34 mouse cellular contexts compared by ENCODE assay signal in the genomic region with DNA sequence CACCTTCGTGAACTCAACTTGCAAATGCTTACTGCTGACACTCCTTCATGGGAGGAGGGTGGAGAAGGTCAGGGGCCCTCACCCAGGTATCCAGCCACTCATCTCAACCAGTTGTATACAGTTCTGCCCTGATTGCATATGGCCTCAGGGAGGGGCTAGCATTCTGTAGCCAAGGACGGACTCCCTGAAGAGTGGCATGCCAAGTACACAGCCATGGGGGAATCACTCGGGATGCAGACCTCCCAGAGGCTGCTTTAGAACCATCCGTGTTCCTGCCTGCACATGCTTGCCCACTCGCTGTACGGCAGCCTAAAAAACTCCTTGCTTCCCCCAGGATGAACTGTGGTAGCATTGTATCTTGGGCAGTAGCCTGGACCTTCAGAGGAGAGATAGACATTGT. TPM values are rescaled to one million over a fixed set of nuclear protein-coding genes. Genes with fewer than 3 reads are reported as not detected.
"Had no signal": no experiment of that assay in that cellular context is flagged by ENCODE, and none has a peak within 500 bp of the region (broad histone marks: within the 10 kb centered on the region; RNA-seq: fewer than 3 reads in every experiment).

No protein-coding gene starts in this region.

- ATAC-seq: liver, embryonic 12.5 days; liver, postnatal 0 days; lung, postnatal 0 days; midbrain, embryonic 13.5 days; midbrain, embryonic 15.5 days; midbrain, embryonic 16.5 days had no signal

- H3K27me3 ChIP-seq: limb, embryonic 13.5 days; limb, embryonic 15.5 days; liver, embryonic 12.5 days; liver, embryonic 15.5 days; lung, embryonic 15.5 days; midbrain, embryonic 12.5 days; midbrain, embryonic 13.5 days; midbrain, embryonic 15.5 days; neural tube, embryonic 12.5 days had no signal

- H3K9me3 ChIP-seq: limb, embryonic 10.5 days; limb, embryonic 12.5 days; limb, embryonic 13.5 days; limb, embryonic 15.5 days; liver, embryonic 12.5 days; liver, embryonic 15.5 days; lung, embryonic 15.5 days; megakaryocyte, embryonic 14.5 days; midbrain, embryonic 10.5 days; midbrain, embryonic 12.5 days; midbrain, embryonic 13.5 days; midbrain, embryonic 15.5 days; neural tube, embryonic 12.5 days had no signal

- DNase-seq: left cerebral cortex, postnatal 4 days; liver, postnatal 0 days; lung, adult 18-20 months; lung, adult 2 months; lung, embryonic 14.5 days; lung, postnatal 10 days; lung, postnatal 14 days; lung, postnatal 36 days; lung, postnatal 4 days; midbrain, embryonic 14.5 days had no signal

- H3K36me3 ChIP-seq: limb, embryonic 10.5 days; limb, embryonic 12.5 days; limb, embryonic 13.5 days; limb, embryonic 15.5 days; liver, embryonic 12.5 days; liver, embryonic 15.5 days; lung, embryonic 15.5 days; midbrain, embryonic 10.5 days; midbrain, embryonic 12.5 days; midbrain, embryonic 13.5 days; midbrain, embryonic 15.5 days; neural tube, embryonic 12.5 days had no signal

- H3K27ac ChIP-seq: limb, embryonic 10.5 days; limb, embryonic 12.5 days; limb, embryonic 13.5 days; limb, embryonic 15.5 days; liver, embryonic 12.5 days; liver, embryonic 14.5 days; liver, embryonic 15.5 days; lung, embryonic 15.5 days; macrophage; midbrain, embryonic 10.5 days; midbrain, embryonic 12.5 days; midbrain, embryonic 13.5 days; midbrain, embryonic 15.5 days; neural tube, embryonic 12.5 days had no signal

- H3K4me1 ChIP-seq: limb, embryonic 10.5 days; limb, embryonic 12.5 days; limb, embryonic 13.5 days; limb, embryonic 15.5 days; lung, embryonic 15.5 days; megakaryocyte, embryonic 14.5 days; midbrain, embryonic 10.5 days; midbrain, embryonic 12.5 days; midbrain, embryonic 13.5 days; midbrain, embryonic 15.5 days; neural tube, embryonic 12.5 days had no signal

- H3K4me2 ChIP-seq: limb, embryonic 12.5 days; limb, embryonic 13.5 days; limb, embryonic 15.5 days; liver, embryonic 11.5 days; liver, embryonic 12.5 days; liver, embryonic 15.5 days; lung, embryonic 14.5 days; lung, embryonic 15.5 days; midbrain, embryonic 11.5 days; midbrain, embryonic 12.5 days; midbrain, embryonic 13.5 days; midbrain, embryonic 15.5 days; neural tube, embryonic 12.5 days had no signal

- H3K9ac ChIP-seq: limb, embryonic 12.5 days; limb, embryonic 13.5 days; limb, embryonic 15.5 days; liver, embryonic 12.5 days; liver, embryonic 14.5 days; liver, embryonic 15.5 days; liver, postnatal 0 days; lung, embryonic 14.5 days; lung, embryonic 15.5 days; midbrain, embryonic 12.5 days; midbrain, embryonic 13.5 days; midbrain, embryonic 15.5 days; neural tube, embryonic 12.5 days had no signal

- H3K4me3 ChIP-seq: limb, embryonic 10.5 days; limb, embryonic 12.5 days; limb, embryonic 13.5 days; limb, embryonic 15.5 days; liver, embryonic 12.5 days; liver, embryonic 15.5 days; lung, embryonic 15.5 days; megakaryocyte, embryonic 14.5 days; midbrain, embryonic 10.5 days; midbrain, embryonic 12.5 days; midbrain, embryonic 13.5 days; midbrain, embryonic 15.5 days; myocyte; neural tube, embryonic 12.5 days had no signal

RNA-seq across cellular contexts. Expression of gene Ehf, which starts 35.6 kb away (rescaled TPM):
- total RNA-seq: left cerebral cortex, adult 8-10 months; left cerebral cortex, postnatal 4 days; megakaryocyte progenitor cell, adult 5-6 weeks; megakaryocyte-erythroid progenitor cell, adult 5-6 weeks had no signal
- polyA plus RNA-seq: limb, embryonic 11.5 days; midbrain, embryonic 10.5 days; midbrain, embryonic 11.5 days; midbrain, embryonic 12.5 days; midbrain, embryonic 14.5 days; myocyte; neural tube, embryonic 12.5 days had no signal
